8 mouse cellular contexts compared by ENCODE assay signal in the genomic region with DNA sequence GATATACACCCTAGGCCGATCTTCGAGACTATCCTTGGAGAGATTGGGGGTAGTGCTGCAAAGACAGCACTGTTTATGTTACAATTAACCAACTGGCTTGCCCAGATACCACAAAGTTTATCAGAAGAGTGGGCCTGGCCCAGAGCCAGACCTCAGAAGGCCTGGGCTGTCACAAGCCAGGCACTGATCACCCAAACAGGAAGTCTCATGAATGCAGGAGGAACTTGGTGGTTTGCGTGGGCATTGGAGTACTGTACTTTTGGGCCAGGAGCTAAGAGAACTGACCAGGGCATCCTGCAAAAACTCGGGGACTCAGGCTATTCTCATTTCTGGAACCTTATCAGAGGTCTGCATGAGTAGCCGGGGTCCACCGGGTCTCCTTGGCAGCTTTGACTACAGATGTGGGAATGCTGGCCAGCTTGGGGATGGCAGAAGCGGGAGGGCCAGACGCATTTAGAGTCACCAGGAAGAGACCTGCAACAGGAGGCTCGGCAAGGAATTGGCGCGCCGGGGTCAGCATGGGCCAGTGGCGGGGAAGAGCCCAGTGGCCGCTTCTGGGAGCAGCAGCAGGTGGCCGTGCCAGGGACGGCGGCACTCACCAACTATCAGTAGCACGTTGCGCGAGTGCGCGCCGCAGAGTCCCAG. TPM values are rescaled to one million over a fixed set of nuclear protein-coding genes. Genes with fewer than 3 reads are reported as not detected.
DNase-seq lines count a peak whose midpoint lies in the region; ATAC-seq lines count a peak whose summit lies in the region.

No protein-coding gene starts in this region.

- no peaks in the 10 kb centered on the region for H3K9me3 ChIP-seq in forebrain, embryonic 14.5 days (replicated peaks; ENCODE audit: control insufficient read depth, low read length)
- H3K9me3 ChIP-seq in hindbrain, embryonic 14.5 days (ENCODE audit: control insufficient read depth, low read length) = no peaks in the 10 kb centered on the region
- no peaks in the 10 kb centered on the region for H3K9me3 ChIP-seq in midbrain, embryonic 16.5 days (replicated peaks; ENCODE audit: control insufficient read depth, low read length, poor library complexity, severe bottlenecking)

- WGBS in forebrain, embryonic 14.5 days = 10% methylated on average over 23 of the region's 23 CpGs
- 8% methylated on average over 23 of the region's 23 CpGs for WGBS in hindbrain, embryonic 14.5 days
- WGBS in midbrain, embryonic 16.5 days = 7% methylated on average over 23 of the region's 23 CpGs

- no peak overlapping the region for H3K27ac ChIP-seq in forebrain, embryonic 14.5 days (ENCODE audit: low read depth, low read length)
- H3K27ac ChIP-seq in hindbrain, embryonic 14.5 days = no peak overlapping the region; the same call in 1 of the 2 replicates
- H3K27ac ChIP-seq in midbrain, embryonic 16.5 days (ENCODE audit: low read length) = peak overlapping the region; percentile 47; the same call in 1 of the 2 replicates

- H3K9ac ChIP-seq in forebrain, embryonic 14.5 days (ENCODE audit: low read length) = peak overlapping the region; percentile 72
- peak overlapping the region; percentile 65 for H3K9ac ChIP-seq in hindbrain, embryonic 14.5 days
- peak overlapping the region; percentile 74 for H3K9ac ChIP-seq in midbrain, embryonic 16.5 days (ENCODE audit: low read depth, low read length)

- DNase-seq in ovary, postnatal 36 days (ENCODE audit: low spot score) = peak; percentile 79
- no peak for DNase-seq in ovary, postnatal 10 days (ENCODE audit: low spot score)
- peak; percentile 47 for DNase-seq in adrenal gland, postnatal 25 days
- DNase-seq in forebrain, embryonic 14.5 days (ENCODE audit: low spot score) = no peak
- no peak for DNase-seq in hindbrain, embryonic 14.5 days (ENCODE audit: low spot score)
- DNase-seq in liver = peak; percentile 72
- DNase-seq in urinary bladder, postnatal 36 days (ENCODE audit: low spot score in 2 of 2) = peak; percentile 18 to 43

- peak overlapping the region; percentile 98 for H3K4me2 ChIP-seq in forebrain, embryonic 14.5 days (ENCODE audit: low read length)
- peak overlapping the region; percentile 78 for H3K4me2 ChIP-seq in hindbrain, embryonic 14.5 days (replicated peaks)
- peak overlapping the region; percentile 97 for H3K4me2 ChIP-seq in midbrain, embryonic 16.5 days (ENCODE audit: low read length)

- no peaks in the 10 kb centered on the region for H3K36me3 ChIP-seq in forebrain, embryonic 14.5 days (ENCODE audit: control insufficient read depth, insufficient read depth, low read length)
- H3K36me3 ChIP-seq in hindbrain, embryonic 14.5 days (replicated peaks; ENCODE audit: control insufficient read depth, insufficient read depth) = no peaks in the 10 kb centered on the region
- no peaks in the 10 kb centered on the region for H3K36me3 ChIP-seq in midbrain, embryonic 16.5 days (ENCODE audit: control insufficient read depth, insufficient read depth, low read length)

- no peak for ATAC-seq in forebrain, embryonic 14.5 days
- peak; percentile 40; the same call in 1 of the 2 replicates for ATAC-seq in hindbrain, embryonic 14.5 days (ENCODE audit: low FRiP score)
- ATAC-seq in midbrain, embryonic 16.5 days = 0 out of 2 replicates have a peak, but pooled peaks have one; percentile 25

- peaks cover 6% of the 10 kb centered on the region; the same call in 1 of the 2 replicates for H3K4me1 ChIP-seq in forebrain, embryonic 14.5 days (ENCODE audit: control insufficient read depth, insufficient read depth, low read length)
- H3K4me1 ChIP-seq in hindbrain, embryonic 14.5 days (replicated peaks; ENCODE audit: control insufficient read depth, insufficient read depth, low read length) = peaks cover 13% of the 10 kb centered on the region
- H3K4me1 ChIP-seq in midbrain, embryonic 16.5 days (ENCODE audit: control insufficient read depth, insufficient read depth, low read length) = peaks cover 14% of the 10 kb centered on the region

- H3K4me3 ChIP-seq in forebrain, embryonic 14.5 days (ENCODE audit: low read depth, low read length) = peak overlapping the region; percentile 58
- peak overlapping the region; percentile 53 for H3K4me3 ChIP-seq in hindbrain, embryonic 14.5 days (replicated peaks; ENCODE audit: low read length)
- H3K4me3 ChIP-seq in midbrain, embryonic 16.5 days (ENCODE audit: low read depth, low read length) = peak overlapping the region; percentile 70

- no peaks in the 10 kb centered on the region for H3K27me3 ChIP-seq in forebrain, embryonic 14.5 days (replicated peaks; ENCODE audit: control insufficient read depth, insufficient read depth, low read length)
- H3K27me3 ChIP-seq in hindbrain, embryonic 14.5 days (ENCODE audit: control insufficient read depth, insufficient read depth, low read length) = no peaks in the 10 kb centered on the region
- no peaks in the 10 kb centered on the region for H3K27me3 ChIP-seq in midbrain, embryonic 16.5 days (ENCODE audit: control insufficient read depth, insufficient read depth, low read depth, low read length)

RNA-seq across cellular contexts. Expression of gene Sgsh, which starts 0.4 kb away (rescaled TPM):
- total RNA-seq in adrenal gland, postnatal 25 days (2021) = 21.6 and 26.9 TPM in 2 replicates
- polyA plus RNA-seq in forebrain, embryonic 14.5 days (2014; fragmentation: Nextera tagmentation; extraction: Ambion mirVana) = 2.7 TPM in 2 replicates
- 3.4 and 5.1 TPM in 2 replicates for polyA plus RNA-seq in hindbrain, embryonic 14.5 days (2014; fragmentation: Nextera tagmentation; extraction: Ambion mirVana)
- 4.1 and 4.7 TPM in 2 replicates for polyA plus RNA-seq in midbrain, embryonic 16.5 days (2015; fragmentation: Nextera tagmentation; extraction: Ambion mirVana)

RNA-seq across cellular contexts. Expression of gene Slc26a11, which starts 0.4 kb away (rescaled TPM):
- total RNA-seq in adrenal gland, postnatal 25 days (2021) = 9.5 and 13.1 TPM in 2 replicates
- 2.5 and 3.8 TPM in 2 replicates for polyA plus RNA-seq in forebrain, embryonic 14.5 days (2014; fragmentation: Nextera tagmentation; extraction: Ambion mirVana)
- 5.0 and 6.0 TPM in 2 replicates for polyA plus RNA-seq in hindbrain, embryonic 14.5 days (2014; fragmentation: Nextera tagmentation; extraction: Ambion mirVana)
- polyA plus RNA-seq in midbrain, embryonic 16.5 days (2015; fragmentation: Nextera tagmentation; extraction: Ambion mirVana) = 7.5 and 7.9 TPM in 2 replicates

RNA-seq across cellular contexts. Expression of gene Rnf213, which starts 38.0 kb away (rescaled TPM):
- 36.8 and 46.2 TPM in 2 replicates for total RNA-seq in adrenal gland, postnatal 25 days (2021)
- polyA plus RNA-seq in forebrain, embryonic 14.5 days (2014; fragmentation: Nextera tagmentation; extraction: Ambion mirVana) = 1.3 and 1.5 TPM in 2 replicates
- polyA plus RNA-seq in hindbrain, embryonic 14.5 days (2014; fragmentation: Nextera tagmentation; extraction: Ambion mirVana) = 1.5 and 2.2 TPM in 2 replicates
- 0.57 and 0.90 TPM in 2 replicates for polyA plus RNA-seq in midbrain, embryonic 16.5 days (2015; fragmentation: Nextera tagmentation; extraction: Ambion mirVana)

RNA-seq across cellular contexts. Expression of gene Card14, which starts 47.4 kb away (rescaled TPM):
- 0.30 and 0.38 TPM in 2 replicates for total RNA-seq in adrenal gland, postnatal 25 days (2021)
- 0.09 and 0.15 TPM in 2 replicates for polyA plus RNA-seq in forebrain, embryonic 14.5 days (2014; fragmentation: Nextera tagmentation; extraction: Ambion mirVana)
- polyA plus RNA-seq in hindbrain, embryonic 14.5 days (2014; fragmentation: Nextera tagmentation; extraction: Ambion mirVana) = 0.16 and 0.18 TPM in 2 replicates
- 0.29 and 0.38 TPM in 2 replicates for polyA plus RNA-seq in midbrain, embryonic 16.5 days (2015; fragmentation: Nextera tagmentation; extraction: Ambion mirVana)

RNA-seq across cellular contexts. Expression of gene Eif4a3, which starts 55.0 kb away (rescaled TPM):
- total RNA-seq in adrenal gland, postnatal 25 days (2021) = 121 and 129 TPM in 2 replicates
- 293 and 315 TPM in 2 replicates for polyA plus RNA-seq in forebrain, embryonic 14.5 days (2014; fragmentation: Nextera tagmentation; extraction: Ambion mirVana)
- polyA plus RNA-seq in hindbrain, embryonic 14.5 days (2014; fragmentation: Nextera tagmentation; extraction: Ambion mirVana) = 223 and 243 TPM in 2 replicates
- polyA plus RNA-seq in midbrain, embryonic 16.5 days (2015; fragmentation: Nextera tagmentation; extraction: Ambion mirVana) = 228 and 237 TPM in 2 replicates

Comparison
In these comparisons a context has a peak if more than half of its experiments do, and no peak if none do; other contexts are left out.
1. DNase-seq: peak in ovary, postnatal 36 days (single experiment), adrenal gland, postnatal 25 days (single experiment), liver (single experiment) and urinary bladder, postnatal 36 days (2 of 2); none in ovary, postnatal 10 days (single experiment), forebrain, embryonic 14.5 days (single experiment) and hindbrain, embryonic 14.5 days (single experiment).
2. Peak in every context shown above with its lines, with median percentiles within 50 percentile points of each other: H3K4me2 ChIP-seq, H3K4me3 ChIP-seq and H3K9ac ChIP-seq.